Mouse (Mus musculus) midbrain, embryonic 14.5 days (tissue): ENCODE results near the gene Marcksl1. TPM values are rescaled to one million over a fixed set of nuclear protein-coding genes. Genes with fewer than 3 reads are reported as not detected.
"Not testable (repeated sequence)": the region's sequence is repeated elsewhere in the genome, so short reads cannot be mapped to it uniquely, and the experiment has no call there.

ENCODE experiments used
- ATAC-seq: fragments of 200-750 bp; cut with Nextera tagmentation; 2 replicates; pipeline ENCODE4 v1.8.0; 2017; ENCODE audit warnings: moderate number of reproducible peaks, moderate library complexity; ENCODE audit not compliant: low FRiP score, low TSS enrichment
- DNase-seq: peaks from one replicate; pipeline ENCODE4 v3.0.0-alpha.2; 2015
- H3K27ac ChIP-seq: fragments of 300-500 bp; sonication (generic); replicated peaks from 2 replicates; pipeline ENCODE4 v1.5.1; 2014; ENCODE audit warnings: mild to moderate bottlenecking, low read depth, low read length, moderate library complexity
- H3K27me3 ChIP-seq: fragments of 300-500 bp; sonication (generic); 2 replicates; pipeline ENCODE4 v1.6.1; 2014; ENCODE audit warnings: low read length, control low read depth, mixed read lengths; ENCODE audit not compliant: control insufficient read depth, insufficient read depth
- H3K36me3 ChIP-seq: fragments of 300-500 bp; sonication (generic); 2 replicates; pipeline ENCODE4 v1.6.1; 2014; ENCODE audit warnings: low read length, control low read depth; ENCODE audit not compliant: control insufficient read depth, insufficient read depth
- H3K4me1 ChIP-seq: fragments of 300-500 bp; sonication (generic); 2 replicates; pipeline ENCODE4 v1.6.1; 2014; ENCODE audit warnings: mild to moderate bottlenecking, antibody characterized with exemption, low read length, control low read depth; ENCODE audit not compliant: control insufficient read depth, insufficient read depth
- H3K4me2 ChIP-seq: fragments of 300-500 bp; sonication (generic); 2 replicates; pipeline ENCODE4 v1.6.1; 2014; ENCODE audit warnings: mild to moderate bottlenecking, low read length, moderate library complexity
- H3K4me3 ChIP-seq: fragments of 300-500 bp; sonication (generic); replicated peaks from 2 replicates; pipeline ENCODE4 v1.5.1; 2014; ENCODE audit warnings: low read depth, low read length
- H3K9ac ChIP-seq: fragments of 300-500 bp; sonication (generic); replicated peaks from 2 replicates; pipeline ENCODE4 v1.6.1; 2014; ENCODE audit warnings: mild to moderate bottlenecking, low read length, moderate library complexity
- H3K9me3 ChIP-seq: fragments of 300-500 bp; sonication (generic); 2 replicates; pipeline ENCODE4 v1.6.1; 2016; ENCODE audit warnings: low read length, control low read depth, mixed read lengths; ENCODE audit not compliant: control insufficient read depth
- WGBS: fragments of 180-500 bp; shearing (Covaris S2); extraction: QIAGEN DNeasy Blood & Tissue Kit; methylation state at CpG from one replicate; pipeline ENCODE4 v1.1.7; 2014; 5-methylcytosine and 5-hydroxymethylcytosine counted together
- polyA plus RNA-seq: library from polyadenylated mRNA; unstranded; fragments of >200 nt; fragmentation: Nextera tagmentation; extraction: Ambion mirVana; gene quantifications from 2 replicates; pipeline ENCODE4 v1.2.1, GENCODE M21; 2014

Gene Marcksl1
- polyA plus RNA-seq, 1 experiment from 2014 or later = 1,713 TPM

DNA sequence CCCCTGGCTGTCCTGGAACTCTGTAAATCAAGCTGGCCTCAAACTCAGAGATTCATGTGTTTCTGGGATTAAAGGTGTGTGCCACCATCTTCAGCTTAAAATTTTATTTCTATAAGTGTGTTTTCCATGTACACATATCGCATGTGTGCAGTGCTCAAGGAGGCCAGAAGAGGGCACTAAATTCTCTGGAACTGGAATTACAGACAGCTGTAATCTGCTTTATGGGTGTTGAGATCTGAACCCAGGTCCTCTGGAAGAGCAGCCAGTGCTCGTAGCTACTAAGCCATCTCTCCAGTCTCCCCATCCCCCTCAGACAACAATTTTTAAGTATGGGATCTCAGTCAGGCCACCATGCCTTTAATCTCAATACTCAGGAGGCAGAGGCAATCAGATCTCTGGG is 35.9 kb downstream of the Marcksl1 start:
- peak; percentile 26 for DNase-seq
- no peaks in the 10 kb centered on the region for H3K27me3 ChIP-seq
- WGBS = 91% methylated on average over 2 of the region's 2 CpGs

GRCm38 (mm10) chr4:129550295-129550694 is 36.9 kb downstream of the Marcksl1 start:
- no peak overlapping the region for H3K27ac ChIP-seq
- no peak for DNase-seq
- H3K4me3 ChIP-seq = no peak overlapping the region
- 70% methylated on average over 1 of the region's 1 CpGs for WGBS
- no peaks in the 10 kb centered on the region for H3K27me3 ChIP-seq
- H3K4me1 ChIP-seq = peaks cover 2% of the 10 kb centered on the region
- no peak overlapping the region for H3K9ac ChIP-seq
- H3K4me2 ChIP-seq = no peak overlapping the region
- H3K36me3 ChIP-seq = no peaks in the 10 kb centered on the region
- no peak for ATAC-seq
- H3K9me3 ChIP-seq = no peaks in the 10 kb centered on the region

More for the DNA sequence above, 35.9 kb downstream of the Marcksl1 start:
- H3K4me2 ChIP-seq = no peak overlapping the region
- no peaks in the 10 kb centered on the region for H3K36me3 ChIP-seq
- ATAC-seq = no peak
- H3K4me1 ChIP-seq = no peaks in the 10 kb centered on the region
- H3K4me3 ChIP-seq = no peak overlapping the region
- H3K9me3 ChIP-seq = no peaks in the 10 kb centered on the region
- no peak overlapping the region for H3K27ac ChIP-seq
- H3K9ac ChIP-seq = no peak overlapping the region

- WGBS = 51% methylated on average over 4 of the region's 6 CpGs
- not testable (repeated sequence) for H3K9ac ChIP-seq, H3K36me3 ChIP-seq, DNase-seq, H3K4me3 ChIP-seq, ATAC-seq, H3K27ac ChIP-seq, H3K9me3 ChIP-seq, H3K4me2 ChIP-seq, H3K27me3 ChIP-seq, H3K4me1 ChIP-seq
Measured at GRCm38 (mm10) chr4:129554512-129554911, 41.1 kb downstream of the Marcksl1 start.

DNA sequence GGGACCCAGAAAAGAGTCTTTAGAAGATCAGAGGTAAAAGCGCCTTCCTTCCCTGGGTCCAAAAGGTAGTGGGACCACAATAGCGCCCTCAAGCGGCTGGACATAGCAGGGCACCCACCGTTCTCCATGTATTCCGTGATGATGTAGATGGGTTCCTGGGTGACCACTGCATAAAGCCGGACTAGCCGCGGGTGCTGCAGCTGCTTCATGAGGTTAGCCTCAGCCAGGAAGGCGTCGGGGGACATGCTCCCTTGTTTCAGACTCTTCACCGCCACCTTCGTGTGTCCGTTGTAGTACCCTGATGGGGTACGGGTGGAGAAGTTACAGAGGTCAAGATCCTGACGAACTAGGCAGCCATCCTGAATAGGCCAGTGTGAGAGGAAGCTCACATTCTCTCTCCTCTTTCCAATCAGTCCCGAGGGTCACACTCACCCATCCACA is 42.1 kb downstream of the Marcksl1 start:
- Histone ChIP-seq H3K4me1 (peaks cover 9% of the 10 kb centered on the region), H3K9me3 (no peaks in the 10 kb centered on the region), H3K27me3 (no peaks in the 10 kb centered on the region), H3K27ac (peak overlapping the region; percentile 65), H3K4me2 (peak overlapping the region; percentile 70), H3K4me3 (peak overlapping the region; percentile 44), H3K9ac (peak overlapping the region; percentile 60; the same call in 1 of the 2 replicates), H3K36me3 (no peaks in the 10 kb centered on the region)
- DNase-seq = peak; percentile 61
- 5% methylated on average over 16 of the region's 16 CpGs for WGBS
- no peak for ATAC-seq

- peaks cover 9% of the 10 kb centered on the region for H3K4me1 ChIP-seq
- ATAC-seq (peak; percentile 37; the same call in 1 of the 2 replicates), DNase-seq (peak; percentile 31)
- H3K27ac ChIP-seq = peak overlapping the region; percentile 65
- peak overlapping the region; percentile 60 for H3K9ac ChIP-seq
- H3K36me3 ChIP-seq = no peaks in the 10 kb centered on the region
- whole genome bisulfite sequencing = 1% methylated on average over 24 of the region's 24 CpGs
- no peaks in the 10 kb centered on the region for H3K27me3 ChIP-seq
- H3K4me2 ChIP-seq = peak overlapping the region; percentile 70
- peak overlapping the region; percentile 44 for H3K4me3 ChIP-seq
- H3K9me3 ChIP-seq = no peaks in the 10 kb centered on the region
Measured at GRCm38 (mm10) chr4:129555862-129556531, 42.6 kb downstream of the Marcksl1 start.

DNA sequence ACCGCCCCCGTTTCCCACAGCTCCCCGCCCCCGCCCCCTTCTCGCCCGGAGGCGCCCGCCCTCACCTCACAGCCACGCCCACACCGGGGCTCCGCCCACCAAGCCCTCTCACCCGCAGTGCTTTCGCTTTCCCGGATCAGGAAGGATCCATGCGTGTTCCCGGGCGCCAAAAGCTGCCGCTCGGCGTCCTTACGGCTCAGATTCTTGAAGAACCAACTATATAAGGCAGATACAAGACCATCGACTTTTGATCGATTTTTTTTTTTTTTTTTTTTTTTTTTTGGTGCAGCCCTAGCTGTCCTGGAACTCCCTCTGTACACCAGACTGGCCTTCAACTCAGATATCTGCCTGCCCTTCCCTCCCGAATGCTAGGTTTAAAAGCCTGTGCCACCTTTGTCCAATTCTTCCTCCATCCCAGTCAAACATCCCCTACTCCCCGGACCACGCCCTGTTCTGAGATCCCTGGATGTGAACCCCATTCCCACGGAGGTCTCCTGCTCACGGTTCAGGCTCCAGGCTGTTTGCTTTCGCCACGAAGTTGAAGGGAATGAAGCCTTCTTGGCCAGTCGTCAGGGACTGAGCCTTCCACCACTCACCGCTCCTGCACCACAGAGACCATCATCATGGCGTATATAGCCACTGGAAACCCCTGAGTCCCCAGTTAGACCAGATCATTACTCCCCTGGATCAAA is 43.3 kb downstream of the Marcksl1 start:
- H3K9ac ChIP-seq = peak overlapping the region; percentile 60
- H3K4me3 ChIP-seq = peak overlapping the region; percentile 44
- ATAC-seq = peak; percentile 80
- DNase-seq = peak; percentile 93
- H3K4me1 ChIP-seq = peaks cover 9% of the 10 kb centered on the region
- WGBS = 9% methylated on average over 30 of the region's 33 CpGs
- peak overlapping the region; percentile 70 for H3K4me2 ChIP-seq
- H3K9me3 ChIP-seq = no peaks in the 10 kb centered on the region
- H3K27ac ChIP-seq = peak overlapping the region; percentile 65; the same call in 1 of the 2 replicates
- no peaks in the 10 kb centered on the region for H3K36me3 ChIP-seq
- H3K27me3 ChIP-seq = no peaks in the 10 kb centered on the region

GRCm38 (mm10) chr4:129557256-129557808 is 44.0 kb downstream of the Marcksl1 start:
- Histone ChIP-seq H3K9me3 (no peaks in the 10 kb centered on the region), H3K9ac (peak overlapping the region; percentile 60; the same call in 1 of the 2 replicates), H3K4me1 (peaks cover 9% of the 10 kb centered on the region), H3K4me3 (no peak overlapping the region), H3K27me3 (no peaks in the 10 kb centered on the region), H3K27ac (no peak overlapping the region), H3K4me2 (peak overlapping the region; percentile 70), H3K36me3 (no peaks in the 10 kb centered on the region)
- 86% methylated on average over 9 of the region's 9 CpGs for WGBS
- ATAC-seq (no peak), DNase-seq (no peak)

GRCm38 (mm10) chr4:129558321-129558955 is 45.1 kb downstream of the Marcksl1 start:
- H3K36me3 ChIP-seq = no peaks in the 10 kb centered on the region

More at GRCm38 (mm10) chr4:129558321-129558955, 45.1 kb downstream of the Marcksl1 start:
- Histone ChIP-seq H3K27me3 (no peaks in the 10 kb centered on the region), H3K4me3 (no peak overlapping the region), H3K27ac (no peak overlapping the region), H3K9me3 (no peaks in the 10 kb centered on the region), H3K4me1 (peaks cover 9% of the 10 kb centered on the region), H3K4me2 (no peak overlapping the region), H3K9ac (no peak overlapping the region)
- ATAC-seq = no peak
- no peak for DNase-seq
- WGBS = 79% methylated on average over 12 of the region's 12 CpGs
